Mouse (Mus musculus) embryonic facial prominence, embryonic 13.5 days (tissue): ENCODE measurements at regions not wholly inside any gene's neighbourhood (a gene's known extent, or its start where the extent isn't known, plus 50 kb on each side); places are given as distances from the start of the nearest gene placed in this dataset.

Experiments
- ATAC-seq: fragments of 200-750 bp; cut with Nextera tagmentation; 2 replicates; pipeline ENCODE4 v1.8.0; 2017; ENCODE audit warnings: low read depth; ENCODE audit not compliant: insufficient number of reproducible peaks, insufficient read depth, low FRiP score, low TSS enrichment
- H3K27ac ChIP-seq: fragments of 300-500 bp; sonication (generic); 2 replicates; pipeline ENCODE4 v1.5.1; 2015; ENCODE audit warnings: moderate library complexity, mild to moderate bottlenecking, inconsistent platforms
- H3K27me3 ChIP-seq: fragments of 300-500 bp; sonication (generic); 2 replicates; pipeline ENCODE4 v1.6.1; 2015; ENCODE audit warnings: mild to moderate bottlenecking, inconsistent platforms
- H3K36me3 ChIP-seq: fragments of 300-500 bp; sonication (generic); 2 replicates; pipeline ENCODE4 v1.6.1; 2015; ENCODE audit warnings: mild to moderate bottlenecking, inconsistent platforms
- H3K4me1 ChIP-seq: fragments of 300-500 bp; sonication (generic); 2 replicates; pipeline ENCODE4 v1.6.1; 2015; ENCODE audit warnings: inconsistent platforms
- H3K4me2 ChIP-seq: fragments of 300-500 bp; sonication (generic); 2 replicates; pipeline ENCODE4 v1.6.1; 2015; ENCODE audit warnings: moderate library complexity, mild to moderate bottlenecking, inconsistent platforms
- H3K4me3 ChIP-seq: fragments of 300-500 bp; sonication (generic); 2 replicates; pipeline ENCODE4 v1.5.1; 2015; ENCODE audit warnings: mild to moderate bottlenecking, inconsistent platforms
- H3K9ac ChIP-seq: fragments of 300-500 bp; sonication (generic); 2 replicates; pipeline ENCODE4 v1.6.1; 2015; ENCODE audit warnings: mild to moderate bottlenecking, inconsistent platforms
- H3K9me3 ChIP-seq: fragments of 300-500 bp; sonication (generic); 2 replicates; pipeline ENCODE4 v1.6.1; 2016; ENCODE audit warnings: inconsistent platforms
- WGBS: fragments of 180-500 bp; shearing (Covaris S2); methylation state at CpG from one replicate; pipeline ENCODE4 v1.1.7; 2015; ENCODE audit warnings: mixed read lengths; 5-methylcytosine and 5-hydroxymethylcytosine counted together

DNA sequence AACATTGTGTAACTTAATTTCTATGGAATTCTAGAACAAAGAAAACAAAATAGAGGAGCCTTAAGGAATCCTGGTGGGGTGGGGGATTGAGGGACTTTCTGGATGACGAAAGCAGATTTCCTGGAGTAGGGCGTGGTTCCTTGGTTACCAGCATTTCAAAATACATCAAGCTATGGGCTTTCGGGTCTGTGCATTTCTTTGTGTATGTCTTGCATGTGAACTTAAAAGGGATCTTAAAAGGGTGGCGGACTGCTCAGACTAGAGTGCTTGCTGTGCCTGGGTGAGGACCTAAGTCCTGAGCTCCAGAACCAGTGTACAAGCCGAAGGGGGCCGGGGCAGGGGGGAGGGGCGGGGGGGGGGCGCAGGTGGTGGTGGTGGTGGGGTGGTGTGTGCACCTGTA lies 91.5 kb upstream of the Slc45a1 start:
- Histone ChIP-seq H3K9ac (no peak overlapping the region), H3K27me3 (no peaks in the 10 kb centered on the region), H3K4me3 (no peak overlapping the region), H3K4me1 (peaks cover 25% of the 10 kb centered on the region), H3K36me3 (no peaks in the 10 kb centered on the region), H3K4me2 (no peak overlapping the region), H3K9me3 (no peaks in the 10 kb centered on the region), H3K27ac (peak overlapping the region; percentile 39; the same call in 1 of the 2 replicates)
- ATAC-seq: no peak
- 54% methylated on average over 7 of the region's 8 CpGs for WGBS

DNA sequence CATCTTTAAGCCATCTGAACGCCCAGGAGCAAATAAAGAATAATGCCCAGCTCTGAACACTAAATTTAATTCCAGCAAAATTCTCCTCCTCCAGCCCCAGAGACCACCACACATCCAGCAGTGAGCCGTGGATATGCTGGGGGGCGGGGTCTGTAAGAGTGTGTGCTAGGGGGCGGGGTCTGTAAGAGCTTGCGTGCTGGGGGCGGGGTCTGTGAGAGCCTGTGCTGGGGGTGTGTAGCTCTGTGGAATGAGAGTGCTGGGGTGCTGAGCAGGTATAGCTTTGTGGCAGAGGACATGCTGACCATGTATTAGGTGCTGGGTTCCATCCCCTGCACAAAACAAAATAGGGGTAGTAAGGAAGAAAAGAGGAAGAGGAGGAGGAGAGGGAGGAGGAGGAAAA lies 91.1 kb upstream of the Slc45a1 start:
- ATAC-seq: peak; percentile 43; the same call in 1 of the 2 replicates
- H3K4me3 ChIP-seq: no peak overlapping the region
- H3K4me2 ChIP-seq: peak overlapping the region; percentile 18; the same call in 1 of the 2 replicates
- no peaks in the 10 kb centered on the region for H3K9me3 ChIP-seq
- no peaks in the 10 kb centered on the region for H3K36me3 ChIP-seq
- WGBS: 17% methylated on average over 6 of the region's 6 CpGs
- peak overlapping the region; percentile 39; the same call in 1 of the 2 replicates for H3K27ac ChIP-seq
- no peak overlapping the region for H3K9ac ChIP-seq
- peaks cover 21% of the 10 kb centered on the region for H3K4me1 ChIP-seq
- no peaks in the 10 kb centered on the region for H3K27me3 ChIP-seq

DNA sequence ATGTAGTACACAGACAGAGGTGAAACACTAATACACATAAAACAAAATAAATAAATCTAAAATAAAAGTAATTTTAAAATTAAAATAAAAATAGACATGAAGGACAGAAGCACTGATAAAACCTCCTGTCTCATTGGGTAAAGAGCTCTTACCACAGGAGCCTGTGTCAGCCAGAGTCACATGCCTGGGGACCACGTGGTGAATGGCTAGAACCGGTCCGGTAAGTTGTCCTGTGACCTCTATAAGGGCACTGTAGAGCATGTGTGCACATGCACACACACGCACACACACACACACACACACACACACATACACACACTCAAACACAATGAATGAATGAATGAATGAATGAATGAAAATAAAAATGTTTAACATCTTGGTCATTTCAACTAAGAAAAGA lies 89.8 kb upstream of the Slc45a1 start:
- H3K9ac ChIP-seq: no peak overlapping the region
- 85% methylated on average over 4 of the region's 4 CpGs for WGBS
- no peak overlapping the region for H3K4me3 ChIP-seq
- no peak for ATAC-seq
- no peaks in the 10 kb centered on the region for H3K9me3 ChIP-seq
- no peaks in the 10 kb centered on the region for H3K36me3 ChIP-seq
- peaks cover 21% of the 10 kb centered on the region for H3K4me1 ChIP-seq
- H3K27me3 ChIP-seq: no peaks in the 10 kb centered on the region
- H3K27ac ChIP-seq: no peak overlapping the region
- H3K4me2 ChIP-seq: no peak overlapping the region

DNA sequence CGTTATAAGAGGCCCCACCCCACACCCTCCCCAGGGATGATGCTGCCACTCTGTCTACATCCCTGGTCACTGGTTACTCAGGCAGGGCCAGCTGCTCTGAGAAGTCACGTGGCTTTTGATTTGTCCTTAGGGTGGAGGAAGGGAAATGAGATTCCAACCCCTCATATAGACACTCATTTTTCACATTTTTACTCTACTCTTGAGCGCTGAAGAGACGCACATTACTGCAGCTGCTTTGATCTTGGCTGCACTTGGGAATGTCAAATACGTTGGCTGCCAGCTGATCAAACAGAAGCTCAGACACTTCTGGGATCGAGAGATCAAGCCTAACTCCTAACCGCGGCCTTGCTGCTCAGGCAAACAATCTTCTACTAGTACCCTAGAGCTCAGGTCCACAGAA lies 88.2 kb upstream of the Slc45a1 start:
- no peak overlapping the region for H3K4me2 ChIP-seq
- H3K9ac ChIP-seq: no peak overlapping the region
- H3K4me1 ChIP-seq: peaks cover 9% of the 10 kb centered on the region
- no peaks in the 10 kb centered on the region for H3K36me3 ChIP-seq
- H3K4me3 ChIP-seq: no peak overlapping the region
- H3K27me3 ChIP-seq: no peaks in the 10 kb centered on the region
- H3K9me3 ChIP-seq: no peaks in the 10 kb centered on the region
- WGBS: 51% methylated on average over 8 of the region's 8 CpGs
- ATAC-seq: no peak
- no peak overlapping the region for H3K27ac ChIP-seq

DNA sequence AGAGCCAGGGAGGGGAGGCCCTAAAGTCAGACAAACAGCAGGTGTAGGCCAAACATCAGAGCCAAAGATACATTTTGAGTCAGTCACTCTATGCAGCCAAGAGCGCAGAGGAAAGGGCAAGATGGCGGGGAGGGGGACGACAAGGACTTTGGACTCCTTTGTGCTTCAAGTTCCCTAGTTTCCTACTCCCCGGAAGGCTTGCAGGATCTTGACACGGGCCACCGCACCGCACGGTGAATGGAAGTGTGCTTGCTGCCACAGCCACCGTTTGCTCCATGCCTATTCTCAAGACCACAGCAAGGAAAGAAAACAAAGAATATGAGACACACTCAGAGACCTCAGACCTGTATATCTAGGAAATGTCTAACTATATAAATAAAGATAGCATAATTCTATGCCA lies 86.8 kb upstream of the Slc45a1 start:
- no peaks in the 10 kb centered on the region for H3K9me3 ChIP-seq
- 81% methylated on average over 9 of the region's 9 CpGs for WGBS
- H3K36me3 ChIP-seq: no peaks in the 10 kb centered on the region
- ATAC-seq: no peak
- no peak overlapping the region for H3K27ac ChIP-seq
- no peak overlapping the region for H3K4me2 ChIP-seq
- no peak overlapping the region for H3K4me3 ChIP-seq
- H3K4me1 ChIP-seq: peaks cover 9% of the 10 kb centered on the region
- no peaks in the 10 kb centered on the region for H3K27me3 ChIP-seq
- H3K9ac ChIP-seq: no peak overlapping the region

DNA sequence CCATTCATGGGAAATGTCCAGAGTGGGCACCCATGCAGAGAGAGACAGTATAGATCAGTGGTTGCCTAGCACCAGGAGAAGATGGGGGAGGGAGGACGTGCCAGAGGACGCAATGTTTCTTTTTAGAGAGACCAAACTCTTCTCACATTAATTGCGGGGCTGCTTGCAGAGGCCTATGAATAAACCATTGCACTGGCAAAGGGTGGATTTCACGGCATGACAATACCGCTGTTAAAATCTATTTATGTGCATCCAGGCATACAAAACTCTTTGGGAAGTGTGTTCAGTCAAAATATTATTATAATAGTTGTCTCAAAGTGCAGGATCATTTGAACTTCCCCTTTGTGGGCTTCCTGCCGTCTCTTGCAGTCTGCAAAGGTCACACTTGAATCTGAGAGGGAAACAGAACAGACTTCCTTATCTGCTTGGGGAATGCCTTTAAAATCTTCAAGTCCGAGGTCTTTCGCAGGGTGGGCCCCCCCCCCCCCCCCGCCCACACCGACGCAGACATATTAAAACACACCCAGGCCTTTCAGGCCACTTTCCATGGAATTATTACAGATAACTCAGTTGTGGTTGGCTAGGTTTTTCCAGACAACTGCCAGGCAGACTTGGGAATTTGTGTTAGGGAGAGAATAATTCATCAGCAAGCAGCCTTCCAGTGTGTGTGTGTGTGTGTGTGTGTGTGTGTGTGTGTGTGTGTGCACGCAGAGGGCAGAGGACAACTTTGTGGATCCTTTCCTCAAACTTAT lies 78.3 kb upstream of the Slc45a1 start:
- Histone ChIP-seq H3K4me3 (no peak overlapping the region), H3K9ac (no peak overlapping the region), H3K36me3 (no peaks in the 10 kb centered on the region), H3K4me2 (no peak overlapping the region), H3K27me3 (no peaks in the 10 kb centered on the region), H3K9me3 (no peaks in the 10 kb centered on the region), H3K27ac (peak overlapping the region; percentile 68), H3K4me1 (peaks cover 17% of the 10 kb centered on the region)
- WGBS: 28% methylated on average over 12 of the region's 12 CpGs
- ATAC-seq: no peak

DNA sequence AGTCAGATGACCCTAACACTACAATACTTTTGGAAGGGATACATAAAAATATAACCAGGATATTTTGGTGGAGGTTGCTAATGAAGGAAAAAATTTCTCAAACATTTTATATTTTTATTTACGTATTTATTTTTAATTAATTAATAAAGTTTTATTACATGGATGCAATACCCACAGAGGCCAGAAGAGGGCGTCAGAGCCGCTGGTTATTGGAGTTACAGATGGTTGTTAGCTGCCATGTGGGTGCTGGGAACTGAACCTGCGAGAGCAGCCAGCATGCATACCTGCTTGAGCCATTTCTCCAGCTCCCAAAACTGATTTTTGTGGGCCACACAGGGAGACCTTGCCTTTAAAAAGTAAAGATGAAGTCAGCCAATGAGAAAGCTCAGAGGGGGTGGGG lies 74.6 kb upstream of the Slc45a1 start:
- 66% methylated on average over 4 of the region's 4 CpGs for WGBS
- Histone ChIP-seq H3K9ac (no peak overlapping the region), H3K4me1 (peaks cover 21% of the 10 kb centered on the region), H3K27me3 (no peaks in the 10 kb centered on the region), H3K4me3 (no peak overlapping the region), H3K36me3 (no peaks in the 10 kb centered on the region), H3K4me2 (no peak overlapping the region), H3K27ac (no peak overlapping the region), H3K9me3 (no peaks in the 10 kb centered on the region)
- ATAC-seq: no peak

DNA sequence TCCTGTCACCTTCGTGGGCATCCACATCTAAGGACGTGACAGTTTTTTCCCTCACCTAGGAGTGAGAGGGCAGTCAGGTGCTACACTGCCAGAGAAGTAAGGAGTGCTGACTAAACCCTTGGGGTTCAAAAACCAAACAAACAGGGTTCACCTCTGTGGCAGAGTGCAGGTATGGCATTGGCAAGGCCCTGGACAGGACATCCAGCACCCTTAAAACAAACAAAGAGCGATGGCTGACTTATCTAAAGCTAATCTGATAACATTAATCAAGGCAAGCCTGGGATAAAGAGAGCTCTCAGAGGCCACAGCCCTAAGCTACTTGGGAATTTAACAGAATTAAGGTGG lies 74.1 kb upstream of the Slc45a1 start:
- no peaks in the 10 kb centered on the region for H3K27me3 ChIP-seq
- H3K4me1 ChIP-seq: peaks cover 21% of the 10 kb centered on the region
- no peak overlapping the region for H3K4me2 ChIP-seq
- no peaks in the 10 kb centered on the region for H3K36me3 ChIP-seq
- ATAC-seq: no peak
- H3K9me3 ChIP-seq: no peaks in the 10 kb centered on the region
- H3K27ac ChIP-seq: no peak overlapping the region
- H3K9ac ChIP-seq: no peak overlapping the region
- WGBS: 81% methylated on average over 3 of the region's 3 CpGs
- no peak overlapping the region for H3K4me3 ChIP-seq

DNA sequence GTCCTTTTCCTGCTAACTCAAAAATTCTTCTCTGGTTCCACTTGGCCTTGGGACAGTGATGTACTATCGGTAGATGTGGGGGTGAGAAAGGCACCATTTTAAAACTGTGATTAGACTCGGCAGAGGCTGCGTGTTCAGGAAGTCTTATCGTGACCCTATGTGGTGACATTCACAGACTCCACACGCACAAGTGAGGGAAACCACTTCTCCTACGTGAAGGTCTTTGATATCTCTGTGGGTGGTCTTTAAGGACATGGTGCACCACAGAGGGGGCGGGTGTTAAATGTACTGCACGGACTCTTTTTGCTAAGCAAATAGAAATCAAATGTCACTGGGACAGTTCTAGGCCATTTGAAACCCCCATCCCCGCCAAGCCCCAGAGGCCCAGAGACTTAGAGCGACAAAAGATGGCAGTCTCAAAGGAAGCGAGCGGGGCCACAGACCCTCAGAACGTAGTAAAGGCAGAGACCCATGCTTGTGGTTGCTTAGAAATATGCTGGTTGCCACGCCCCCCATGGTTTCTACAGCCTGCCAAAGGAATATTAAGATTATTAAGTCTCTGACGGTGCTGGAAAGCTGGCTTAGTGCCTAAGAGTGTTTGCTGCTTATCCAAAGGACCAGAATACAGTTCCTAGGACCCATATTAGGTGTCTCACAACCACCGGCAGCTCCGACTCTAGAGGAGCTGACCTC lies 73.6 kb upstream of the Slc45a1 start:
- peaks cover 21% of the 10 kb centered on the region for H3K4me1 ChIP-seq
- ATAC-seq: no peak
- no peaks in the 10 kb centered on the region for H3K9me3 ChIP-seq
- no peaks in the 10 kb centered on the region for H3K27me3 ChIP-seq
- no peak overlapping the region for H3K4me3 ChIP-seq
- 68% methylated on average over 17 of the region's 17 CpGs for WGBS
- no peak overlapping the region for H3K4me2 ChIP-seq
- no peaks in the 10 kb centered on the region for H3K36me3 ChIP-seq
- no peak overlapping the region for H3K9ac ChIP-seq
- H3K27ac ChIP-seq: no peak overlapping the region

DNA sequence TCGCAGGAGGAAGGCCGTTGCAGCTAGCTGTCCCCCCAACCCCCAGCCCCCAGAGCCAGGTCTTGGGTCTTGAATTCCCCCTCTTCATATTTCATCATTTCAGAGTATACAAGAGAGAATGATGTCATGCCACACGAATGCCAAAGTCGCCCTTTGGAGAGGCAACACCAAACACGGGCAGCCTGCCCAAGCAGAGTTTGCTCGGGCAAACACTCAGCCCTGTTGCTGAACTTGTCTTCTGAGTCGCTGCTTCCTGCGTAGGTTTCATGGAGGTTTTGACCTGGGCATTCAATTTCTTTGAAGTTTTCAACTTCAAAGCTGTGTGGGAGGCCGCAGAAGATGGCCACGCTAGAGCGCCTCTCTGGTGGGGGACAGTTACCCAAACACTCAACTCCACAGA lies 72.8 kb upstream of the Slc45a1 start:
- Histone ChIP-seq H3K36me3 (no peaks in the 10 kb centered on the region), H3K4me2 (no peak overlapping the region), H3K9me3 (no peaks in the 10 kb centered on the region), H3K9ac (no peak overlapping the region), H3K4me1 (peaks cover 19% of the 10 kb centered on the region), H3K4me3 (no peak overlapping the region), H3K27ac (no peak overlapping the region), H3K27me3 (no peaks in the 10 kb centered on the region)
- WGBS: 78% methylated on average over 11 of the region's 11 CpGs
- ATAC-seq: no peak

DNA sequence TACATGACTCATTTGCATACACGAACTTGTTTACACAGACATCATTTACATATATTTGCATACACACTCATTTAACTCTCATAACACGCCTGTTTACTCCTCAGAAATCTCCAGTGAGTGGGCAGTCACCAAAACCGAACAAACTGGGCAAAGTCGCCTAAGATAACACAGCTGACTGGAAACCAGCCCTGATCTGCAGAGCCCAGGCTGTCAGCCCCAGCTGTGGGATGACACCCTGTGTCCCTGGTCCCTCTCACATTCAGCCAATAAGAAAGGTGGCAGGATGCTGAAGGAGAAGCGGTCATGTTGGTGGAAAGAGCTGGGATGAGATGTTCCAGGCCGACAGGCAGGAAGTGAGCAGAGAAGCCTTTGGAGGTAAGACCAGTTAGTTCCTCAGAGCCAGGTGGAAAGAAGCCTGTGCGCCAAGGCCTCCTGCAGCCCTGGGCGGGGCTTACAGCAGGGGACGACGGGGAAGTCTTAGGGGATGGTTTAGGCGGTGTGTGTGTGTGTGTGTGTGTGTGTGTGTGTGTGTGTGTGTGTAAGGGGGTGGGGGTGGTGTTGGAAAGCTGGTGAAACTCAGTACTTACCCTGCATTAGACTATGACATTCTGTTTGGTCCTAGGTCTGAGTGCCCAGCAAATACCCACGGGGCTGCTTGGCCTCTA lies 69.8 kb upstream of the Slc45a1 start:
- Histone ChIP-seq H3K27ac (no peak overlapping the region), H3K4me1 (peaks cover 32% of the 10 kb centered on the region), H3K9me3 (no peaks in the 10 kb centered on the region), H3K4me3 (no peak overlapping the region), H3K9ac (no peak overlapping the region), H3K4me2 (no peak overlapping the region), H3K36me3 (no peaks in the 10 kb centered on the region), H3K27me3 (no peaks in the 10 kb centered on the region)
- ATAC-seq: no peak
- 40% methylated on average over 12 of the region's 12 CpGs for WGBS

DNA sequence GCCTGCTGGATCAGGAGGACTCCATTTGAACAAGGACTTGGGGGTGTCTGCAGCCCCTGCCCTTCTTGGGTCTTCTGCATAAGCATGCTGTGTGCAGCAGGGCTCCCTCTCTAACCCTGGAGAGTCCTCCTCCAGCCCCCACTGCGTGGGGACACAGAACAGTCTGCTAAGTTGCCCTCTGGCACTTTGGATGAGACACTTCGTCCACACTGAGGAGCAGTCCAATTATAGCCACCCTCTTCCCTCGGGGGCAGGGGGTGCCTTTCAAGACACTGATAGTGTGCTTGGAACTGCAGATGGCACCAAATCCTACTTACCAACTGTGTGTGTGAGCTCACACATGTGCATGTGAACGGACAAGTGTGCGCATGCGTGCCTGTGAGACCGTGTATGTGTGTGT lies 65.9 kb upstream of the Slc45a1 start:
- H3K36me3 ChIP-seq: no peaks in the 10 kb centered on the region
- no peak overlapping the region for H3K4me3 ChIP-seq
- no peak for ATAC-seq
- H3K27me3 ChIP-seq: no peaks in the 10 kb centered on the region
- WGBS: 62% methylated on average over 7 of the region's 7 CpGs
- no peaks in the 10 kb centered on the region for H3K9me3 ChIP-seq
- H3K4me1 ChIP-seq: peaks cover 21% of the 10 kb centered on the region
- H3K4me2 ChIP-seq: no peak overlapping the region
- no peak overlapping the region for H3K9ac ChIP-seq
- H3K27ac ChIP-seq: no peak overlapping the region
